14 mouse cellular contexts compared by ENCODE assay signal in genomic region chr6:59935046-59935445, GRCm38 (mm10).
"Had no signal": no experiment of that assay in that cellular context is flagged by ENCODE, and none has a peak within 500 bp of the region (broad histone marks: within the 10 kb centered on the region; RNA-seq: fewer than 3 reads in every experiment).

No protein-coding gene starts in this region.

- H3K9ac ChIP-seq: limb, embryonic 13.5 days; liver, embryonic 13.5 days; midbrain, embryonic 13.5 days had no signal

- H3K4me2 ChIP-seq: limb, embryonic 13.5 days; liver, embryonic 13.5 days; midbrain, embryonic 13.5 days had no signal

- H3K27ac ChIP-seq: limb, embryonic 10.5 days; limb, embryonic 13.5 days; liver, embryonic 13.5 days; macrophage; midbrain, embryonic 13.5 days had no signal

- H3K36me3 ChIP-seq: limb, embryonic 10.5 days; limb, embryonic 13.5 days; liver, embryonic 13.5 days; midbrain, embryonic 13.5 days had no signal

- H3K4me3 ChIP-seq: limb, embryonic 10.5 days; limb, embryonic 13.5 days; liver, embryonic 13.5 days; midbrain, embryonic 13.5 days had no signal

- H3K9me3 ChIP-seq: limb, embryonic 10.5 days; limb, embryonic 13.5 days; liver, embryonic 13.5 days; midbrain, embryonic 13.5 days had no signal

- H3K27me3 ChIP-seq: limb, embryonic 13.5 days; liver, embryonic 13.5 days; midbrain, embryonic 13.5 days had no signal

- H3K4me1 ChIP-seq: limb, embryonic 10.5 days; limb, embryonic 13.5 days; liver, embryonic 13.5 days; midbrain, embryonic 13.5 days had no signal

- DNase-seq: kidney, adult 18-20 months; kidney, adult 9 months; kidney, postnatal 14 days; kidney, postnatal 4 days; liver; liver, embryonic 13.5 days; lung, adult 2 months; thymus, adult 18-20 months; thymus, postnatal 36 days had no signal

- ATAC-seq: midbrain, embryonic 13.5 days; midbrain, embryonic 16.5 days had no signal
